Mouse (Mus musculus): ENCODE data around the gene 2610001J05Rik. TPM values are rescaled to one million over a fixed set of nuclear protein-coding genes. Genes with fewer than 3 reads are reported as not detected.

Gene 2610001J05Rik
- total and polyA plus RNA-seq, 3 experiments, result 28.1 to 45.4 TPM; not detected in 1

DNA sequence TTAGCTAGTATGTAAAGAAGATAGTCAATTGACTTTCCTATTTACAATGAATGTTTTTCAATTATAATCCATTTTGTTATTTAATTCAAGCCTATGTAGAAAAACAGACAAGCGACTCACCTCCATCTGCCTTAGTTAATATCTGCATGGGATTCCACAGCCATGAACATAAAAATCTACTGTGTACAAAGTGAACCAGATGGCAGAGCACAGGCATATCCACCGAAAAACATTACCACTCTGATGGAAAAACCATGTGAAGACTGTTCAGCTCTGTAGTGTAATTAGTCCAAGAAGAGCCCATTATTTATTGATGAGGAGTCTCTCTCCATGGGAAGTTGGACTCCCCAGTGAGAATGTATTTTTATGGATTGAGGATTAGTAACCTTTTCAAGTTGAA lies 38.5 kb downstream of the 2610001J05Rik start:
- no peaks in the 10 kb centered on the region for H3K79me2 ChIP-seq (ENCODE audit: control insufficient read depth, insufficient read depth, low read length, poor library complexity)

DNA sequence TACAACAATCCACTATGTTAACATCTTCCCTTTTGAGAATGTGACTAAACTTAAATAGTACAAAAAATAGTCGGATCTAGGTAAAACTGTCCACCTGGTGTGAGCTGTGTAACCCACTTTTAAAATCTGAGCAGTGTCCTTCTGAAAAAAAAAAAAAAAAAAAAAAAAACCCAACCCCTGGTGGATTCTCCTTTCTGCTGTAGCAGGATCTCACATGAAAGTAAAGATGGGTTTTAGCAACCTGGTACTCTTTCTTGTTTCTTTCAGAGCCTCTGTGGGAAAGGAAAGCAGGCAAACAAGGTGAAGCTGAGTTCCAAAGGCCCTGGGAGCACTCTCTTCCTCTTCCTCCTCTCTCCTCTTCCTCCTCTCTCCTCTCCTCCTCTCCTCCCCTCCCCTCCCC lies 42.4 kb downstream of the 2610001J05Rik start:
- H3K4me1 ChIP-seq (ENCODE audit: control insufficient read depth in 1 of 2, insufficient read depth in 2 of 2, low read length in 2 of 2), result no peaks in the 10 kb centered on the region
- no peak overlapping the region for H3K4me3 ChIP-seq (ENCODE audit: control insufficient read depth in 1 of 2, insufficient read depth in 1 of 2, low read depth in 2 of 2, low read length in 2 of 2)
- H3K9ac ChIP-seq (ENCODE audit: control insufficient read depth, low read depth, low read length, poor library complexity, severe bottlenecking), result no peak overlapping the region
- H3K27ac ChIP-seq (ENCODE audit: control insufficient read depth, low read depth, low read length), result no peak overlapping the region
- DNase-seq (ENCODE audit: low read depth, low spot score), result no peak
- no peaks in the 10 kb centered on the region for H3K9me3 ChIP-seq (replicated peaks; ENCODE audit: insufficient read depth, low read length)
- H3K27me3 ChIP-seq (ENCODE audit: control insufficient read depth in 1 of 2, insufficient read depth in 2 of 2, low read length in 2 of 2), result peaks cover 10 to 16% of the 10 kb centered on the region in 2 experiments
- no peaks in the 10 kb centered on the region for H3K36me3 ChIP-seq (ENCODE audit: control insufficient read depth in 1 of 2, insufficient read depth in 2 of 2, low read length in 2 of 2)
- no peaks in the 10 kb centered on the region for H3K79me2 ChIP-seq (ENCODE audit: control insufficient read depth, insufficient read depth, low read length, poor library complexity)
- no peak for TF ChIP-seq BHLHE40 (IDR thresholded peaks at IDR 0.05; ENCODE audit: borderline replicate concordance, low read depth, low read length)
- TF ChIP-seq GATA1 (IDR thresholded peaks at IDR 0.05; ENCODE audit: low read depth, low read length), result no peak
- TF ChIP-seq USF1 (IDR thresholded peaks at IDR 0.05; ENCODE audit: low read depth, low read length), result no peak
- TF ChIP-seq MEF2A (IDR thresholded peaks at IDR 0.05; ENCODE audit: extremely low read depth, insufficient replicate concordance, low read depth, low read length, poor library complexity, severe bottlenecking), result no peak
- TF ChIP-seq POLR2AphosphoS5 (IDR thresholded peaks at IDR 0.05; ENCODE audit: borderline replicate concordance, low read depth, low read length), result no peak

More for the DNA sequence above, 38.5 kb downstream of the 2610001J05Rik start:
- no peak for TF ChIP-seq POLR2A (IDR thresholded peaks at IDR 0.05; ENCODE audit: control insufficient read depth in 1 of 2, insufficient read depth in 1 of 2, low read depth in 1 of 2, low read length in 2 of 2, poor library complexity in 1 of 2)
- no peak for TF ChIP-seq HCFC1 (IDR thresholded peaks at IDR 0.05; ENCODE audit: low read depth, low read length)
- no peak for TF ChIP-seq NELFE (IDR thresholded peaks at IDR 0.05; ENCODE audit: low read depth, low read length)
- no peak for TF ChIP-seq CTCF (IDR thresholded peaks at IDR 0.05 in 2 of 3, conservative IDR thresholded peaks at IDR 0.05 in 1 of 3; ENCODE audit: control insufficient read depth in 1 of 3, insufficient read depth in 1 of 3, low read depth in 2 of 3, low read length in 3 of 3, poor library complexity in 1 of 3, severe bottlenecking in 1 of 3)
- TF ChIP-seq SMC3 (IDR thresholded peaks at IDR 0.05; ENCODE audit: low read depth, low read length), result no peak
- no peak for TF ChIP-seq KAT2A (conservative IDR thresholded peaks at IDR 0.05; ENCODE audit: low read depth, low read length)
- no peak for TF ChIP-seq TAL1 (IDR thresholded peaks at IDR 0.05; ENCODE audit: low read length)
- no peak for TF ChIP-seq CHD1 (IDR thresholded peaks at IDR 0.05; ENCODE audit: low read depth, low read length)
- no peak for TF ChIP-seq MYC (IDR thresholded peaks at IDR 0.05; ENCODE audit: low read depth, low read length)
- TF ChIP-seq CHD2 (IDR thresholded peaks at IDR 0.05; ENCODE audit: low read length), result no peak
- TF ChIP-seq POLR2AphosphoS5 (IDR thresholded peaks at IDR 0.05; ENCODE audit: borderline replicate concordance, low read depth, low read length), result no peak
- no peak for TF ChIP-seq NRF1 (IDR thresholded peaks at IDR 0.05; ENCODE audit: insufficient read depth, low read depth, low read length, poor library complexity, severe bottlenecking)
- TF ChIP-seq E2F4 (IDR thresholded peaks at IDR 0.05; ENCODE audit: borderline replicate concordance, low read depth, low read length), result no peak
- TF ChIP-seq MAZ (IDR thresholded peaks at IDR 0.05; ENCODE audit: low read depth, low read length), result no peak
- TF ChIP-seq RCOR1 (IDR thresholded peaks at IDR 0.05; ENCODE audit: low read depth, low read length), result no peak
- TF ChIP-seq USF2 (IDR thresholded peaks at IDR 0.05; ENCODE audit: borderline replicate concordance in 1 of 2, insufficient read depth in 1 of 2, low read depth in 1 of 2, low read length in 2 of 2), result no peak
- TF ChIP-seq UBTF (IDR thresholded peaks at IDR 0.05; ENCODE audit: borderline replicate concordance, insufficient read depth, low read depth, low read length), result no peak
- no peak for TF ChIP-seq TCF12 (IDR thresholded peaks at IDR 0.05; ENCODE audit: low read depth, low read length)
- no peak for TF ChIP-seq ZNF384 (IDR thresholded peaks at IDR 0.05; ENCODE audit: low read depth, low read length)
- no peaks in the 10 kb centered on the region for H3K9me3 ChIP-seq (replicated peaks; ENCODE audit: insufficient read depth, low read length)
- H3K4me3 ChIP-seq (ENCODE audit: control insufficient read depth in 1 of 2, insufficient read depth in 1 of 2, low read depth in 2 of 2, low read length in 2 of 2), result no peak overlapping the region
- H3K9ac ChIP-seq (ENCODE audit: control insufficient read depth, low read depth, low read length, poor library complexity, severe bottlenecking), result no peak overlapping the region
- no peak for DNase-seq (ENCODE audit: low read depth, low spot score)
- H3K36me3 ChIP-seq (ENCODE audit: control insufficient read depth in 1 of 2, insufficient read depth in 2 of 2, low read length in 2 of 2), result no peaks in the 10 kb centered on the region
- H3K27me3 ChIP-seq (ENCODE audit: control insufficient read depth in 1 of 2, insufficient read depth in 2 of 2, low read length in 2 of 2), result peaks cover 9 to 14% of the 10 kb centered on the region in 2 experiments
- no peak overlapping the region for H3K27ac ChIP-seq (ENCODE audit: control insufficient read depth, low read depth, low read length)
- H3K4me1 ChIP-seq (ENCODE audit: control insufficient read depth in 1 of 2, insufficient read depth in 2 of 2, low read length in 2 of 2), result no peaks in the 10 kb centered on the region
